Mouse (Mus musculus): Measurements from ENCODE around the gene Ubash3b. TPM values are rescaled to one million over a fixed set of nuclear protein-coding genes. Genes with fewer than 3 reads are reported as not detected.

Gene Ubash3b
- polyA plus RNA-seq, 1 experiment, result 39.3 TPM

- Histone ChIP-seq H3K4me3 (replicated peaks; ENCODE audit: insufficient read depth, low read depth, low read length) (no peak overlapping the region), H3K27me3 (ENCODE audit: control insufficient read depth, insufficient read depth, low read length) (no peaks in the 10 kb centered on the region), H3K4me1 (ENCODE audit: control insufficient read depth, insufficient read depth, low read length) (peaks cover 40% of the 10 kb centered on the region), H3K27ac (ENCODE audit: insufficient read depth, low read length) (no peak overlapping the region)
- WGBS, result 77% methylated on average over 8 of the region's 8 CpGs
- no peak for DNase-seq
- TF ChIP-seq CTCF (IDR thresholded peaks at IDR 0.05; ENCODE audit: borderline replicate concordance, insufficient read depth, low read depth, low read length) (no peak), POLR2A (IDR thresholded peaks at IDR 0.05; ENCODE audit: borderline replicate concordance, insufficient read depth, low read length) (no peak)
These were observed 102.5 kb downstream of the Ubash3b start for GRCm38 (mm10) chr9:41058765-41059535.

DNA sequence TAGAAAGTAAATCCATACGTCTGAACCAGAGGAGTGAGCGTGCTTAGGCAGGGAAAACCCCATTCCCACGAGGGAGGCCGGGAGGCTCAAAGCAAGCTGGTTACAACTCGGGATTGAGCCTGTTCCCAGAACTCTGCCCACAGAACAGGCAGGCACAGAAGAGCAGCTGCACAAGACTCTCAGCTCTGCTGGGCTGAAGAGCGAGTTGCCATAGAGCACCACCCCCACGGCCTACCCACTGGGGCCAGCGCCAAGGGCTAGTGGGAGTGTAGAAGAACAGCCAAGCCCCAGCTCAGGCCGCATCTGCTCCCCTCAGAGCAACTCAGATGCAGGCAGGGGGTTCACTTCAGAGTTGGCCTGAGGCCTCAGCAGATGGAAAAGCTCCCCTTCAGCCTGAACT lies 107.3 kb downstream of the Ubash3b start:
- Histone ChIP-seq H3K27ac (ENCODE audit: insufficient read depth, low read length) (peak overlapping the region; percentile 94), H3K27me3 (ENCODE audit: control insufficient read depth, insufficient read depth, low read length) (no peaks in the 10 kb centered on the region), H3K4me1 (ENCODE audit: control insufficient read depth, insufficient read depth, low read length) (peaks cover 42% of the 10 kb centered on the region), H3K4me3 (replicated peaks; ENCODE audit: insufficient read depth, low read depth, low read length) (no peak overlapping the region)
- WGBS, result 14% methylated on average over 9 of the region's 9 CpGs
- DNase-seq, result peak; percentile 84 to 89
- TF ChIP-seq CTCF (IDR thresholded peaks at IDR 0.05; ENCODE audit: borderline replicate concordance, insufficient read depth, low read depth, low read length) (no peak), POLR2A (IDR thresholded peaks at IDR 0.05; ENCODE audit: borderline replicate concordance, insufficient read depth, low read length) (no peak)

DNA sequence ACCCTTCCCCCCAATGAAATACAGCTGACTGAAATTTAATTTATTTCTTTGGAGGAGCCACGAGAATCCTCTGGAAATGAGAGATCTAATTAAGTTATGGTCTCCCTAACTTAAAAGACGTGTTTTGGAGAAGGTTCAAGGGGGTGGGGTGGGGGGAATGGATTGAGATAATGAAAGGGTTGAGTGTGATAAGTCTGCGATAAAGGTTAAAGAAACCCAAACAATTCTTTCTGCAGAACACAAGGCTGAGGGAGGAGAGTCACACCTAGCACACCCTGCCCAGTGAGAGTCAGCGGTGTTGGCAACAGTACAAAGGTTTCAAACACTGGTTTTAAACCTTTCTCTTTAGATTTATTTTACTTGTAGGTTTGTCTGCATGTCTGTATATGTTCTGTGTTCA lies 108.0 kb downstream of the Ubash3b start:
- H3K27ac ChIP-seq (ENCODE audit: insufficient read depth, low read length), result peak overlapping the region; percentile 94
- peaks cover 42% of the 10 kb centered on the region for H3K4me1 ChIP-seq (ENCODE audit: control insufficient read depth, insufficient read depth, low read length)
- WGBS, result 80% methylated on average over 4 of the region's 4 CpGs
- no peak for TF ChIP-seq POLR2A (IDR thresholded peaks at IDR 0.05; ENCODE audit: borderline replicate concordance, insufficient read depth, low read length)
- no peak for TF ChIP-seq CTCF (IDR thresholded peaks at IDR 0.05; ENCODE audit: borderline replicate concordance, insufficient read depth, low read depth, low read length)
- H3K4me3 ChIP-seq (replicated peaks; ENCODE audit: insufficient read depth, low read depth, low read length), result no peak overlapping the region
- H3K27me3 ChIP-seq (ENCODE audit: control insufficient read depth, insufficient read depth, low read length), result no peaks in the 10 kb centered on the region
- DNase-seq, result no peak

GRCm38 (mm10) chr9:41051080-41051932 lies 110.2 kb downstream of the Ubash3b start:
- 75% methylated on average over 11 of the region's 11 CpGs for WGBS
- Histone ChIP-seq H3K4me1 (ENCODE audit: control insufficient read depth, insufficient read depth, low read length) (peaks cover 42% of the 10 kb centered on the region), H3K27me3 (ENCODE audit: control insufficient read depth, insufficient read depth, low read length) (no peaks in the 10 kb centered on the region), H3K4me3 (replicated peaks; ENCODE audit: insufficient read depth, low read depth, low read length) (no peak overlapping the region), H3K27ac (ENCODE audit: insufficient read depth, low read length) (peak overlapping the region; percentile 59; the same call in 1 of the 2 replicates)
- no peak for DNase-seq
- TF ChIP-seq CTCF (IDR thresholded peaks at IDR 0.05; ENCODE audit: borderline replicate concordance, insufficient read depth, low read depth, low read length), result no peak
- TF ChIP-seq POLR2A (IDR thresholded peaks at IDR 0.05; ENCODE audit: borderline replicate concordance, insufficient read depth, low read length), result no peak

DNA sequence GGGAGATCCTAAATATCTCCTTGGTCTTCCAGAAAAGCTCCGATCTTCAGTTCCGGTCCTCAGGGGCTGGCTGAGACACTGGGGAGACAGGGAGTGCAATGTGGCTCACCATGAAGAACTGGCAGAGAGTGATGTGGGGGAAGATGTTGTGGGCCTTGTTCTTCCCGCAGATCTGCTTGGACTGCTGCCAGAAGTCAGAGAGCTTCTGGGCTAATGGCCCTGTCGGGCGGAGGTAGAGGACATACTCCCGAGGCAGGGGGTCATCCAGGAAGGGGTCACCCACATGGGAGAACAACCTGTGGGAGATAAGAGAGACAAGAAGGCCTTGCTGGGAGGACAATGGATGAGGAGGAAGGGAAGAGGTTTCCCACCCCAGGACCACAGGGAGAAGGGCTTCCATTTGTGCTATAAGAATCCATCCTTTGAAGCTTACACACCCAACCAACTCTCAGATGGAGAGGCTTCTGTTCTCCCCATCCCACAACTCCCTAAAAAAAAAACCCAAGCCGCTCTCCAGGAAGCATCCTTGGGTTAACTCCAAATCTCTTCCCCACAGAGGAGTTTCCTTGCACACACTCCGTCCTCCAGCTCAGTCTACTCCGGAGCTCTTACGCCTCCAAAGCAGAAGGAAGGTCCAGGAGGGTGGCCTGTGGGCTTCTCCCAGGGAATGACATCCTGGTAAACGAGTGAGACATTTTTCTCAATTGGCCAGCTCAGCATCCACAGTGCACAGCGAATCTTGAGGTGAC lies 111.0 kb downstream of the Ubash3b start:
- 32% methylated on average over 12 of the region's 12 CpGs for WGBS
- DNase-seq, result no peak

GRCm38 (mm10) chr9:41049282-41049681 lies 112.2 kb downstream of the Ubash3b start:
- DNase-seq, result no peak
- Histone ChIP-seq H3K27me3 (ENCODE audit: control insufficient read depth, insufficient read depth, low read length) (no peaks in the 10 kb centered on the region), H3K27ac (ENCODE audit: insufficient read depth, low read length) (no peak overlapping the region), H3K4me1 (ENCODE audit: control insufficient read depth, insufficient read depth, low read length) (peaks cover 31% of the 10 kb centered on the region), H3K4me3 (replicated peaks; ENCODE audit: insufficient read depth, low read depth, low read length) (no peak overlapping the region)
- WGBS, result 87% methylated on average over 7 of the region's 7 CpGs
- TF ChIP-seq CTCF (IDR thresholded peaks at IDR 0.05; ENCODE audit: borderline replicate concordance, insufficient read depth, low read depth, low read length) (no peak), POLR2A (IDR thresholded peaks at IDR 0.05; ENCODE audit: borderline replicate concordance, insufficient read depth, low read length) (no peak)

More for the DNA sequence above, 111.0 kb downstream of the Ubash3b start:
- H3K27me3 ChIP-seq (ENCODE audit: control insufficient read depth, insufficient read depth, low read length), result no peaks in the 10 kb centered on the region
- H3K27ac ChIP-seq (ENCODE audit: insufficient read depth, low read length), result peak overlapping the region; percentile 59; the same call in 1 of the 2 replicates
- H3K4me3 ChIP-seq (replicated peaks; ENCODE audit: insufficient read depth, low read depth, low read length), result no peak overlapping the region
- TF ChIP-seq POLR2A (IDR thresholded peaks at IDR 0.05; ENCODE audit: borderline replicate concordance, insufficient read depth, low read length) (no peak), CTCF (IDR thresholded peaks at IDR 0.05; ENCODE audit: borderline replicate concordance, insufficient read depth, low read depth, low read length) (no peak)
- H3K4me1 ChIP-seq (ENCODE audit: control insufficient read depth, insufficient read depth, low read length), result peaks cover 42% of the 10 kb centered on the region

GRCm38 (mm10) chr9:41048820-41049219 lies 112.7 kb downstream of the Ubash3b start:
- Histone ChIP-seq H3K4me3 (replicated peaks; ENCODE audit: insufficient read depth, low read depth, low read length) (no peak overlapping the region), H3K27ac (ENCODE audit: insufficient read depth, low read length) (no peak overlapping the region), H3K4me1 (ENCODE audit: control insufficient read depth, insufficient read depth, low read length) (peaks cover 30% of the 10 kb centered on the region), H3K27me3 (ENCODE audit: control insufficient read depth, insufficient read depth, low read length) (no peaks in the 10 kb centered on the region)
- TF ChIP-seq CTCF (IDR thresholded peaks at IDR 0.05; ENCODE audit: borderline replicate concordance, insufficient read depth, low read depth, low read length) (no peak), POLR2A (IDR thresholded peaks at IDR 0.05; ENCODE audit: borderline replicate concordance, insufficient read depth, low read length) (no peak)
- 96% methylated on average over 3 of the region's 3 CpGs for WGBS
- DNase-seq, result no peak
